Mouse (Mus musculus): ENCODE data around the gene Fen1.

GRCm38 (mm10) chr19:10239419-10239818 lies 35.5 kb upstream of the Fen1 start:
- TF ChIP-seq POLR2A (IDR thresholded peaks at IDR 0.05; ENCODE audit: low read depth, low read length): no peak
- TF ChIP-seq CTCF (conservative IDR thresholded peaks at IDR 0.05; ENCODE audit: insufficient read depth, insufficient read length, low read depth, low read length): no peak
